Mouse (Mus musculus): ENCODE results near the gene Ang. TPM values are rescaled to one million over a fixed set of nuclear protein-coding genes. Genes with fewer than 3 reads are reported as not detected.

Ang gene
- total RNA-seq, 1 experiment, result 1.2 TPM

- Histone ChIP-seq H3K4me3 (ENCODE audit: insufficient read depth in 1 of 2, low read depth in 1 of 2, low read length in 2 of 2, poor library complexity in 1 of 2, severe bottlenecking in 1 of 2) (no peak overlapping the region), H3K36me3 (ENCODE audit: control insufficient read depth, insufficient read depth, low read length, poor library complexity, severe bottlenecking) (no peaks in the 10 kb centered on the region), H3K9ac (ENCODE audit: insufficient read depth, low read depth, low read length, poor library complexity, severe bottlenecking) (no peak overlapping the region), H3K4me1 (ENCODE audit: control insufficient read depth in 2 of 2, insufficient read depth in 2 of 2, low read length in 2 of 2, poor library complexity in 1 of 2) (no peaks in the 10 kb centered on the region), H3K9me3 (ENCODE audit: control insufficient read depth, insufficient read depth, low read depth, low read length) (no peaks in the 10 kb centered on the region), H3K27ac (ENCODE audit: insufficient read depth, low read depth, low read length, poor library complexity, severe bottlenecking) (no peak overlapping the region)
- DNase-seq (ENCODE audit: low read depth, low spot score), result no peak
- TF ChIP-seq ZNF384 (IDR thresholded peaks at IDR 0.05; ENCODE audit: low read depth, low read length), result no peak
- TF ChIP-seq ZC3H11A (IDR thresholded peaks at IDR 0.05; ENCODE audit: borderline replicate concordance, low read depth, low read length), result no peak
- TF ChIP-seq MAFK (IDR thresholded peaks at IDR 0.05; ENCODE audit: insufficient read depth, low read depth, low read length), result no peak
- TF ChIP-seq CHD2 (IDR thresholded peaks at IDR 0.05; ENCODE audit: low read depth, low read length), result no peak
- no peak for TF ChIP-seq HCFC1 (IDR thresholded peaks at IDR 0.05; ENCODE audit: borderline replicate concordance, insufficient read depth, low read length)
- in situ Hi-C loops (cut with MboI; ENCODE audit: low sequenced_read_pairs in 2 of 2, unreplicated experiment in 2 of 2), result loop anchor here (10.0 to 25.0 kb wide), 2 partner anchors 663 to 676 kb away; partner anchors contain the start of gene Ang4 (in 2 of the 2)
These were observed 8.0 kb downstream of the Ang start for GRCm38 (mm10) chr14:51098921-51099320.

GRCm38 (mm10) chr14:51101284-51101683, 10.3 kb downstream of the Ang start:
- H3K9me3 ChIP-seq (ENCODE audit: control insufficient read depth, insufficient read depth, low read depth, low read length), result no peaks in the 10 kb centered on the region
- no peak overlapping the region for H3K27ac ChIP-seq (ENCODE audit: insufficient read depth, low read depth, low read length, poor library complexity, severe bottlenecking)
- TF ChIP-seq MAFK (IDR thresholded peaks at IDR 0.05; ENCODE audit: insufficient read depth, low read depth, low read length), result peak; percentile 54
- no peak for TF ChIP-seq HCFC1 (IDR thresholded peaks at IDR 0.05; ENCODE audit: borderline replicate concordance, insufficient read depth, low read length)
- no peak for TF ChIP-seq ZC3H11A (IDR thresholded peaks at IDR 0.05; ENCODE audit: borderline replicate concordance, low read depth, low read length)
- H3K9ac ChIP-seq (ENCODE audit: insufficient read depth, low read depth, low read length, poor library complexity, severe bottlenecking), result no peak overlapping the region
- no peaks in the 10 kb centered on the region for H3K36me3 ChIP-seq (ENCODE audit: control insufficient read depth, insufficient read depth, low read length, poor library complexity, severe bottlenecking)
- in situ Hi-C loops (cut with MboI; ENCODE audit: low sequenced_read_pairs in 2 of 2, unreplicated experiment in 2 of 2), result no loop called here
- H3K4me1 ChIP-seq (ENCODE audit: control insufficient read depth in 2 of 2, insufficient read depth in 2 of 2, low read length in 2 of 2, poor library complexity in 1 of 2), result no peaks in the 10 kb centered on the region
- no peak overlapping the region for H3K4me3 ChIP-seq (ENCODE audit: insufficient read depth in 1 of 2, low read depth in 1 of 2, low read length in 2 of 2, poor library complexity in 1 of 2, severe bottlenecking in 1 of 2)
- no peak for DNase-seq (ENCODE audit: low read depth, low spot score)

GRCm38 (mm10) chr14:51103217-51103616, 12.3 kb downstream of the Ang start:
- no peak for TF ChIP-seq HCFC1 (IDR thresholded peaks at IDR 0.05; ENCODE audit: borderline replicate concordance, insufficient read depth, low read length)
- TF ChIP-seq ZC3H11A (IDR thresholded peaks at IDR 0.05; ENCODE audit: borderline replicate concordance, low read depth, low read length), result peak; percentile 47; the same call in 1 of the 2 replicates
- in situ Hi-C loops (cut with MboI; ENCODE audit: low sequenced_read_pairs in 2 of 2, unreplicated experiment in 2 of 2), result no loop called here
- DNase-seq (ENCODE audit: low read depth, low spot score), result peak; percentile 40

GRCm38 (mm10) chr14:51104366-51104765, 13.4 kb downstream of the Ang start:
- no peaks in the 10 kb centered on the region for H3K36me3 ChIP-seq (ENCODE audit: control insufficient read depth, insufficient read depth, low read length, poor library complexity, severe bottlenecking)
- H3K9me3 ChIP-seq (ENCODE audit: control insufficient read depth, insufficient read depth, low read depth, low read length), result no peaks in the 10 kb centered on the region
- H3K4me1 ChIP-seq (ENCODE audit: control insufficient read depth in 2 of 2, insufficient read depth in 2 of 2, low read length in 2 of 2, poor library complexity in 1 of 2), result no peaks in the 10 kb centered on the region
- DNase-seq (ENCODE audit: low read depth, low spot score), result no peak
- H3K27ac ChIP-seq (ENCODE audit: insufficient read depth, low read depth, low read length, poor library complexity, severe bottlenecking), result no peak overlapping the region
- TF ChIP-seq MAFK (IDR thresholded peaks at IDR 0.05; ENCODE audit: insufficient read depth, low read depth, low read length), result no peak
- no peak for TF ChIP-seq CHD2 (IDR thresholded peaks at IDR 0.05; ENCODE audit: low read depth, low read length)
- no peak for TF ChIP-seq ZC3H11A (IDR thresholded peaks at IDR 0.05; ENCODE audit: borderline replicate concordance, low read depth, low read length)
- no peak for TF ChIP-seq HCFC1 (IDR thresholded peaks at IDR 0.05; ENCODE audit: borderline replicate concordance, insufficient read depth, low read length)
- TF ChIP-seq ZNF384 (IDR thresholded peaks at IDR 0.05; ENCODE audit: low read depth, low read length), result no peak
- in situ Hi-C loops (cut with MboI; ENCODE audit: low sequenced_read_pairs in 2 of 2, unreplicated experiment in 2 of 2), result no loop called here
- H3K4me3 ChIP-seq (ENCODE audit: insufficient read depth in 1 of 2, low read depth in 1 of 2, low read length in 2 of 2, poor library complexity in 1 of 2, severe bottlenecking in 1 of 2), result no peak overlapping the region
- H3K9ac ChIP-seq (ENCODE audit: insufficient read depth, low read depth, low read length, poor library complexity, severe bottlenecking), result no peak overlapping the region

More at GRCm38 (mm10) chr14:51103217-51103616, 12.3 kb downstream of the Ang start:
- Histone ChIP-seq H3K27ac (ENCODE audit: insufficient read depth, low read depth, low read length, poor library complexity, severe bottlenecking) (no peak overlapping the region), H3K9ac (ENCODE audit: insufficient read depth, low read depth, low read length, poor library complexity, severe bottlenecking) (no peak overlapping the region), H3K36me3 (ENCODE audit: control insufficient read depth, insufficient read depth, low read length, poor library complexity, severe bottlenecking) (no peaks in the 10 kb centered on the region), H3K4me1 (ENCODE audit: control insufficient read depth in 2 of 2, insufficient read depth in 2 of 2, low read length in 2 of 2, poor library complexity in 1 of 2) (no peaks in the 10 kb centered on the region), H3K9me3 (ENCODE audit: control insufficient read depth, insufficient read depth, low read depth, low read length) (no peaks in the 10 kb centered on the region), H3K4me3 (ENCODE audit: insufficient read depth in 1 of 2, low read depth in 1 of 2, low read length in 2 of 2, poor library complexity in 1 of 2, severe bottlenecking in 1 of 2) (no peak overlapping the region)

- in situ Hi-C loops (cut with MboI; ENCODE audit: low sequenced_read_pairs in 2 of 2, unreplicated experiment in 2 of 2), result no loop called here
- H3K27ac ChIP-seq (ENCODE audit: insufficient read depth, low read depth, low read length, poor library complexity, severe bottlenecking), result no peak overlapping the region
- TF ChIP-seq MAFK (IDR thresholded peaks at IDR 0.05; ENCODE audit: insufficient read depth, low read depth, low read length) (no peak), CHD2 (IDR thresholded peaks at IDR 0.05; ENCODE audit: low read depth, low read length) (no peak), ZNF384 (IDR thresholded peaks at IDR 0.05; ENCODE audit: low read depth, low read length) (no peak), HCFC1 (IDR thresholded peaks at IDR 0.05; ENCODE audit: borderline replicate concordance, insufficient read depth, low read length) (no peak), ZC3H11A (IDR thresholded peaks at IDR 0.05; ENCODE audit: borderline replicate concordance, low read depth, low read length) (no peak)
- no peaks in the 10 kb centered on the region for H3K36me3 ChIP-seq (ENCODE audit: control insufficient read depth, insufficient read depth, low read length, poor library complexity, severe bottlenecking)
- no peaks in the 10 kb centered on the region for H3K4me1 ChIP-seq (ENCODE audit: control insufficient read depth in 2 of 2, insufficient read depth in 2 of 2, low read length in 2 of 2, poor library complexity in 1 of 2)
- H3K9ac ChIP-seq (ENCODE audit: insufficient read depth, low read depth, low read length, poor library complexity, severe bottlenecking), result no peak overlapping the region
- no peak overlapping the region for H3K4me3 ChIP-seq (ENCODE audit: insufficient read depth in 1 of 2, low read depth in 1 of 2, low read length in 2 of 2, poor library complexity in 1 of 2, severe bottlenecking in 1 of 2)
- no peak for DNase-seq (ENCODE audit: low read depth, low spot score)
- H3K9me3 ChIP-seq (ENCODE audit: control insufficient read depth, insufficient read depth, low read depth, low read length), result no peaks in the 10 kb centered on the region
These were observed 15.6 kb downstream of the Ang start for GRCm38 (mm10) chr14:51106449-51106967.

Measured in ES-E14 (cell line).